Mouse (Mus musculus): ENCODE data around the gene Iqgap1. TPM values are rescaled to one million over a fixed set of nuclear protein-coding genes. Genes with fewer than 3 reads are reported as not detected.

Gene Iqgap1
- total RNA-seq, 2 experiments from 2014 or later = 16.8 to 18.8 TPM

DNA sequence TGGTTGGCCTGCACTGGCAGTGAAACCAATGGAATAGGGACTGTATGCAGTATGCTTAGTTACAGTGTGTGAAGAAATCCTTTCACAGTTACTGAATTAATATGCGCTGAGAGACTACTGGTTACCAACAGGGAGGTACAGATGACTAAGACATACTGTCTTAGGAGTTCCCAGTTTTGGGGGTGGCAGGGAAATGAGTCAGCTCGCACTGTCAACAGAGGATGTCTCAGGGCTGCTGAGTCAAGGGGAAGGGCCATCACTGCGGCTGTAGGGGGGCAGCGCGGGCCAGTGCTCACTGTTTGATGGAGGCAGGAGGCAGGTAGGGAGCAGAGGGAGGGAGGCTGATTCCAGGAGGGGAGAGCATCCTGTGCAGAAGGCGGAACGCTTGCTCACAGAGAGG lies 110.5 kb downstream of the Iqgap1 start:
- DNase-seq = no peak

DNA sequence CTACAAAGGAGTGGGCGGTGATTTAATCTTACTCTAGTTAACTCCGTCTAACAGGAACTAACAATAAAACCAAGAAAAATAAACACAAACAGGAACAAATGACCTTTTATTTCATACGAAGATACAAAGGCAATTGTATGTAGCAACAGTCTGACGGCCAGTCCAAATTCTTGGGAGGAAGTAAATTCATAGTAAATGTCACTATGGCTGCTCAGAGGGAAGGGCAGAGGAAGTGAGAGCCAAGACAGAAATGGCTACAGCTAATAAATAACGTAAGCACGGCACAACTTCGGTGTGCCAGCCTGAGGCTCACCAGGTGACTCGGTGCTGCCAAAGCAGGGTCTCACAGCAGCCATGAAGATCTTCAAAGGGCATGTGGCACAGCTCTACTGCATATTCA lies 114.3 kb downstream of the Iqgap1 start:
- DNase-seq = no peak

DNA sequence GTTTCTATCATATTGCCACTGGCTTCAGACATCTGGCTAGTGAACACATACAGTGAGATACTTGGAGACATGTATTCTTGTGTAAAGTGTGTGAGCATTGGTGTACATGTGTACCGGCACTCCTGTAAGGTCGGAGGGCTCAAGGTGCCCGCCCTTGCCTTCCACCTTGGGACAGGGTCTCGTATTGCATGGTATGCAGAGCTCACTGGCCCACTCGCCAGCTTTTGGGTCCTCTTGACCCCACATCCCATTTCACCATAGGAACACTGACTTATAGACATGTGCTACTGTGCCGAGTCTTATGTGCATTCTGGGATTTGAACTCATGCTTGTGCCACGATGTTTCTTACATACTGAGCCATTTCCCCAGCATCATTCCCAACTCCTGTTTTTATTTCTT lies 115.4 kb downstream of the Iqgap1 start:
- DNase-seq = no peak

DNA sequence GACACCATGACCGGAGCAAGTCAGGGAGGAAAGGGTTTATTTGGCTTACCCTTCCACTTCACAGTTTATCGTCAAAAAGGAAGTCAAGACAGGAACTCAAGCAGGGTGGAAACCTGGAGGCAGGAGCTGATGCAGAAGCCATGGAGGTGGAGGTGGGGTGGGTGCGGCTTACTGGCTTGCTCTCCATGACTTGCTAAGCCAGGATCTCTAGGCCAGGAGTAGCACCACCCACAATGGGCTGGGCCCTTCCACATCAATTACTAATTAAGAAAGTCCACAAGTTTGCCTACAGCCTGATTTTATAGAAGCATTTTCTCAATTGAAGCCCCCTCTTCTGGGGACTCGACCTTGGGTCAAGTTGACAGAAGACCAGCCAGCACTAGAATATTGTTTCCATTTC lies 121.7 kb downstream of the Iqgap1 start:
- no peak for DNase-seq

DNA sequence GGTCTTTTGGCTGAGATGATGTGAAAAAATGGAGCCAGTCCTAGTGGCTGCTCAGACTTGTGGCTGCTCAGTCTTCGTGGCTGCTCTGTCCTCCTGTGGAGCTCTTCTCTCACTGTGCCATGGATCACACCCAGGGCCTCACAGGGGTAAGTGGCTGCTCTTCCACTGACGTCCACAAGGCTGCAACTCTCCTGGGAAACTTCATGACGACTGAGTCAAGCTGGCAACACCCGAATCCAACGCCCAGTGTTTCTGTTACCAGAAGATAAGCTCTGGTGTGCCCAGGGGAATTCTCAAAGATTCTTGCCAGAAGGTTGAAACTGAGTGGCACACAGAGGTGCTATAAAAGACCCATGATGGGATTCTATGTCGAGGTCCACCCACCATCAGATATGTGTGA lies 123.3 kb downstream of the Iqgap1 start:
- DNase-seq = no peak

DNA sequence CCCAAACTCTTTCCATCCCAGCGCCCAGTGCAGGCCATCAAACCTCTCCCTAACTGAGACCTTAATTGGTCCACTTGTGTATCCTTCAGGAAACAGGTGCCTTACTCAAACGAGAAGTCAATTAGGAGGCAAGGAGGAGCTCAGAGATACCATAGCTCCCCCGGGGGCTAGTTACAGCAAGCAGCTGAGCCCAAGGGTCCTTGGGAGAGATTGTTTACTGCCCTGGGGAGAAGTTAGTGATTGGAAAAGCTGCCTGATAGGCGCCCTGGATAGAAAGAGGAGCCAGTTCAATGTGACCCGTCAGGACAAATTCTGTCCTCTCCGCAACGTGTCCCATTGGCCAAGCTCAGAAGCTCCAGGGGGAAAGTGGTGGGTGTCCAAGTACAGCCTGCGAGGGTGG lies 126.1 kb downstream of the Iqgap1 start:
- DNase-seq = no peak

DNA sequence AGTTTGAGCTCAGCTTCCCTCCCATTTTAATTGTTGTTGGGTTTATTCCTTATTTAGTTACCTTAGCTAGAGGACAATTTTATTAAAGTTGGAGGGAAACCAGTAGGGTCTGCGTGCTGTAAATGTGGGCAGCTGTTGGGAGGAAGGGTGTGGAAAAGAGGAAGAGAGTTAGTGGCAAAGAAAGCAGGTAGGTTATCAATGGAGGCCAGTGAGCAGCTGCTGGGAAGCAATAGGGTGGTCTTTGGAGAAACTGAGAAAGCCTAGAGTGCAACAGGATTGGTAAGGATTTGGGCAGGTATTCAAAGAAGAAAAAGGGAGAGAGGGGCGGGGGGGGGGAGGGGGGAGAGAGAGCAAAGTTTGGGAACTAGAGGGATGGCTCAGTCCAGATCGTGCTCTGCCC lies 126.8 kb downstream of the Iqgap1 start:
- no peak for DNase-seq

DNA sequence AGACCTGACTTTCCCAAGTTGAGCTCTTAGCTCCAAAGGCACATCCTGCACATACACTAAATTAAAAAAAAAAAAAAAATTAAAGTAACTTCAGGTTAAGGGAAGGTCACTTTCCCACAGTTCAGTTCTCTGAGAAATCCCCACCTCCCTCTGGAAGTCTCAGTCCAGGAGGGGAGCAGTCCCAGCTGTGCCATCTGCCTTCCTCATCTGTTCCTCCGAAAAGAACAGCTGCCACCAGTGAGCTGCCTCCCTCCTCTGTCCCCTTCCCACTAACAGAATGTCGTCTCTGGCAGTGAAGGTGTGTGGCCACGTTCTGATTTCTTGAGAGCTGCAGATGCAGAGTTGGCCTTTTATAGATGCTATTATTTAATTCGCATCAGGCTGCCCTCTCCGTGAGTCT lies 127.9 kb downstream of the Iqgap1 start:
- no peak for DNase-seq

DNA sequence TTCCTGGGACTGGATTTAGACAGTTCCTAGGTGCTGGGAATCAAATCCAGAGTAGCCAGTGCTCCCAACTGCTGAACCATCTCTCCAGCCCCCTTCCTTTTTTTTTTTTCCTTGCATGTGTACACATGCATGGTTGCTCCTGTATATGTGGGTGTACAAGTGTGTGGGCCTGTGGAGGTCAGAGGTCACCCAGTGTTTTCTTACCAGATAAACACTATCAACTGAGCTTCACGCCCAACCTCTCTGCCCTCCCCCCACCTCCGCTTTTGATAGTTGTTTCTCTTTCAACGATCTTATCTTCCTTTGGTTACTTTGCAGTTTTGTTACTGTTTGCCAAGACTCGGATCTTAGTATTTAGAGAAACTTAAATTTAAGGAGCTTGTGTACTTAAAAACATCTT lies 128.9 kb downstream of the Iqgap1 start:
- no peak for DNase-seq

DNA sequence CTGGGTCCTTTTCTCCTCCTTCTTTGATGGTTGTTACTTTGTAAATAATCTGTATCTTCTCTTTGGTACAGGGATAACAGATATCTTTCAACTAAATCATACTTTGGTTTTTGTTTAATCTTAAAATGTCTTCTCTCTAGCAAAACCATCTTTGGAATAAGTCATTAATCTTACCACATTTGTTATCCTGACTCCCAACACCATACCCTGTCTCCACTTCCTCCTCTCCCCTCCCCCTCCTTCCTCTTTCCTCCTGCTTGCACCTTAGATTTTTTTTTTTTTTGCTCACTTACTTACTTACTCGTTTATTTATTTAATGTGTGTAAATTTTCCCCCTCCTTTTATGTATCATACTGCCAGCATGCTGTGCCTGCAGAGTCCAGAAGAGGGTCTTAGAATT lies 129.4 kb downstream of the Iqgap1 start:
- no peak for DNase-seq

DNA sequence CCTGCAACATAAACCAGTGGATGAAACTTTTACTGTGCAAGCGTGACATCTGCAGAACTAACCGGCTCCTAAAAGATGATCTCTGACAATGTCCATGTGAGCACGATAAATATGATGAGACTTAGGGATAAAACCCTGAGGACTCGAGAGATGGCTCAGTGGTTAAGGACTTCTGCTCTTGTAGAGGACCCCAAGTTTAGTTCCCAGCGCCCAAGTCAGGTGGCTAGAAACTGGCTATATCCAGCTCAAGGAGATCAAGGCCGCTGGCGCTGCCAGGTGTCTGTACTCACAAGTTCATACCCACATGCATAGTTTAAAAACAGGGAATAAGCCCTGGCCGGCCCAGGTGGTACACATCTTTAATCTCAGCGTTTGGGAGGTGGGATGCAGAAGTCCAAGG lies 133.3 kb downstream of the Iqgap1 start:
- DNase-seq = no peak

DNA sequence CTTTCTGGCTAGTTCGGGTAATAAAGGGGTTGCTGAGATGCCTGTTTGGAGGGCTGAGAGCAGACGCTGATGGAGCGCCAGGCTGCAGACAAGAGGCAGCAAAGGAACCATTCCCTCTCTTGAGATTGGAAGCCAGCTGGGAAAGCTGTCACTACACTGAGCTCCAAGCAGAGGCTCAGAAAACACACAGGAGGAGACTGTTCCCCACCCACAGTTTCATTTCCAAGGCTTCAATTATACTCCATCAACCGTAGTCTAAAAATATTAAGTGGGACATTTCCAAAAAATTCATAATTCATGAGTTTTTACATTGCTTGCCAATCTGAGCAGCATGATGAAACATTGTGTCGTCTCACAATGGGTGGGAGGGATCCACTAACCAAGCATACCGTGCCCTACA lies 134.6 kb downstream of the Iqgap1 start:
- no peak for DNase-seq

DNA sequence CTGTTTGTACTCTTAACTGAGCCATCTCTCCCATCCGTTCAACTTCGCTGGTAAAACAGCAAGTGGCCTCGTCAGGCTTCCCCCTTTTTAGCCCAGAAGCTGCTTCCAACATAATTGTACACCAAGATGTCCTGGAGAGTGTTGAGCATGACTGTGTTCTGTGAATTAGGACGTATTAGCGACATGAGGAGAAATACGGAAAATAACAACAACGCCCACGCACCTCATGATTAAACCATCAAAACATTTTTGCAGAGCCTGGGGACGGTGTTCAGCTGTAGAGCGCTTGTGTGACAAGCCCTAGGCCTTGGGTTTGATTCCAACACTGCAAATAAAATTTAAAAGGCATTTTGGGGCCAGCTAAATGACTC lies 136.6 kb downstream of the Iqgap1 start:
- DNase-seq = no peak

DNA sequence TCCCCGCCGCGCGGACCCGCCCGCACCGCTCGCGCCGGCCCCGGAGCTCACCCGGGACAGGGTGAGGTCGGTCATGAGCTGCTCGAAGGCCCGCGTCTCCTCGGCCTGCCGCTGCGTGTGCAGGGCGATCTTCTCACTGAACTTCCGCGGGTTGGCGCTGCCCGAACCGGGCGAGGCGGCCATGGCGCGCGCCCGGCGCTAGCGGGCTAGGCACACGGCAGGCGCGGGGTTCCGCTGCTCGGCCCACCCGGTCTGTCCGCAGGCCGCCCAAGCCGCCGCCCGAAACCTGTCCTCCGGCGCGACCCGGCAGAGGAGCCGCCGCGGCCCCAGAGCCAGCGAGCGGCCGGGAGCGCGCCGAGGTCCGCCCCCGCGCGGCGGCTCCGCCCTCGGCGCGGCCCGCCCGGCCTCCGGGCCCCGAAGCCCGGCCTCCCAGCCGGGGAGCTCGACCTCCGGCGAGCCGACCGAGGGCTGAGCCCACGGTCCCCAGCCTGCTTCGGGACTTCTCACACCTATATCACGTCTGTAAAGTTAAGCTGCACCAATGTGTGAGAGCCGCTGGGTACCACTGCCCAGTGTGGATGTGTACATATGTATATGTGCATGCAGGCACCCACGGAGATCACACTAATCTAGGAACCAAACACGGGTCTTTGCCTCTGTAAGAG lies 137.1 kb downstream of the Iqgap1 start, which contains the start of gene Crtc3:
TSS of gene Crtc3 (minus strand) at position 322 of the 665 bp plus-strand sequence.
- DNase-seq = peak; percentile 75

DNA sequence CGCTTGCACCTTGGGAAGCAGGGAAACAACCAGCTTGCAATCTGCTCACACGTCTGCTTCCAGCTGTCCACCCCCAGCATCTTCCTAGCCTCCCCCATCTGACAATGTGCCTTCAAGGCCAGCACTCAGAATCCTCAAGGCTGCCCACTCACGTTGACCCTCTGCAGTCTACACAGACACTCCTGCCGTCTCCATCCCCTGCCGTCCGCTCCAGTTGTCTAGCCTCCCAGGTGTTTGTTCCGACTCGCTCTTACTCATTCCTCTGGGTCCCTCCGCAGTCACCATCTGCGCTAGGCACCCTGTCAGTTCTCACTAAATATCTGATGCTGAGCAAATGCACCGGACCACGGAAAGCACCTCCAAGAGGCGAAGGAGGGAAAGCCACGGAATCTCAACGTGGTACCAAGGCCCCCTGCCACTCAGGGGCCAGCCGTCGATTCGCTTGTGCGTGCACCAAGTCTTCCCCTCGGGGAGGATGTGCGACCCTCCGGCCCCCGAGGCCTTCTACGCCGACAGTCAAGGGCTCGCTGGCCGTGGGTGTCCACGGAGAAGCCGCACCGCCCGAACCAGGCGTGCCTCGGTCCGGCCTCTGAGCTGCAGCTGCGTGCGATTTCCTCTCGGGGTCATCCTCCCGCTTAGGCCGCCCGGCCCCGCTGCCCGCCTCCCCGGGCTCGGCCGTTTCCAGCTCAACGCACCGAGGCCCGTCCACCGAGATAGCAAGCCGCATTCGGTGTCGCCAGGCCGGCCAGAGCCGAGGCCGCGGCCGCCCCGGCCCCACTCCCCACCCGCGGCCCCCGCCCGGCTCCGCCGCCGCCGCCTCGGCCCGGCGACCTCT lies 137.8 kb downstream of the Iqgap1 start:
- peak; percentile 56 for DNase-seq

DNA sequence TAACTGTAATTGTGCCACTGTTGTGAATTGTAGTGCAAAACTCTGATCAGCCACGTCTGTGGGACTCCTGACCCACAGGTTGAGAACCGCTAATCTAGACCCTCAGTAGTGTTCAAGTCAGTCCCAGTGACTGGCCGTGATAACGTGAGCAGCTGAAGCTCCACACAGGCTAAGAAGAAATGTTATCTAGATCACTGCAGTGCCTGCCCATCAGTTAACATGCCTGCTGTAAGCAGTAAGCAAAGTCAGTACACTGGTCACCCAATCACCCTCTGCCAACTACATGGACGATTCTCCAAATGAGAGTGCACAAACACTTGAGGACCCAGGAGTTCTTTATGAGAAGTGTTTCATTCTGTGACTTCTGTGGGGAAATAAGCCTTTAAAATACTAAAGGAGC lies 140.1 kb downstream of the Iqgap1 start:
- no peak for DNase-seq

DNA sequence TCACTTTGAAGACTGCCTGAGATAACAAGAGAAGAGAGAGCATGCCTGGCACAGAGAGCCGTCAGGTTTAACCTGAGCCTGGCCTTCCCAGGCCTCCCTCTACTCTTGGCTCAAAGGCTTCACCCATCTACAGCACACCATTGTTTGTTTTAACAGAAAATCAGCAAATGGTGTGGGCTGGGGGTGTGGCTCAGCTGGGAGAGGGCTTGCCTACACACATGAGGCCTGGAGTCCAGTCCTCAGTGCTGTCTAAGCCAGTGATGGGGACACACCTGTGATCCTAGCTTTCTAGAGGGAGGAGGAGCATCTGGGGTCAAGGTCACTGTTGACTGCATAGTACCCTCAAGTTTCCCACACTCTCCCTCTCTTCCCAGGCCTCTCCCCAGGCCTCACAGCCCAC lies 143.1 kb downstream of the Iqgap1 start:
- no peak for DNase-seq

DNA sequence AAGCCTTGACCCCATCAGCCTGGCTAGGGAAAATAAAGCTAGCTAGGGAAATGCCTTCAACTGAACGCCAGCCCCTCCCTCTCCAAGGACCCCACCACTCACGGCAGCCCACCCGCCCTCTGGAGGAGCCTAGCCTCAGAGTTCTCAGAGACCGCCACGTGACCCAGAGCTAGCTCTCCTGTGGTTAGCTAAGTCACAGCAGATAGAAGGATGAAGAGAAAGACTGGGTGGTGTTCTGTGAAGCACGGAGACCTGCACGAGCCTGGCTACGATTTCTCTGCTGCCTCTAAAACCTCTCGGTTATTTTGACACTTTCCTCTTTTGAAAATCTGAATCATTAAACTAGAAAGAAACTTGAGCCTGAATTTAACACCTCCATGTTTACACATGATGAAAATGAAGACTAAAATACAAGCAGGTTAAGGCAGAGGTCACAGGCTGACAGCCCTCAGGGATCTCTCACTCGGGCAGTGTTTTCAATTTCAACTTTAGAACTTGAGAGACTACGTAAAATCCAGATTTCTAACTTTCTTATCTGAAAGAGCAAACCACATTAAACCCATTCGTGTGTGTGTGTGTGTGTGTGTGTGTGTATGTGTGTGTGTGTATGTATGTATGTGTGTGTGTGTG lies 145.4 kb downstream of the Iqgap1 start:
- no peak for DNase-seq

DNA sequence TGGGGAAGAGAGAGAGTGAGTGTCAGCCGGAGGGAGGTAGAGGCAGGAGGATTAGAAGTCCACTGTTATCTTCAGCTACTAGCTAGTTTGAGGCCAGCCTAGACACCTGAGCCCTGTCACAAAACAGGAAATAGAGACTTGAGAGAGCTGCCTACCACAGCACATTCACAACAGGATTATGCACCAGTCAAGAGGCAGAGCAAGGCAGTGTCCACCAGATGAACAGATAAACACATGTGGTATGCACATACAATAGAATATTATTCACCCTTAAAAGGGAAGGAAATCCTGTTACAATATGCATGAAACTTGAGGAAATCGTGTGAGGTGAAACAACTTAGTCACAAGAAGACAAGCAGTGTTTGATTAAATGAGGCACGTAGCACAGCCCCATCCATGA lies 153.5 kb downstream of the Iqgap1 start:
- DNase-seq = no peak

DNA sequence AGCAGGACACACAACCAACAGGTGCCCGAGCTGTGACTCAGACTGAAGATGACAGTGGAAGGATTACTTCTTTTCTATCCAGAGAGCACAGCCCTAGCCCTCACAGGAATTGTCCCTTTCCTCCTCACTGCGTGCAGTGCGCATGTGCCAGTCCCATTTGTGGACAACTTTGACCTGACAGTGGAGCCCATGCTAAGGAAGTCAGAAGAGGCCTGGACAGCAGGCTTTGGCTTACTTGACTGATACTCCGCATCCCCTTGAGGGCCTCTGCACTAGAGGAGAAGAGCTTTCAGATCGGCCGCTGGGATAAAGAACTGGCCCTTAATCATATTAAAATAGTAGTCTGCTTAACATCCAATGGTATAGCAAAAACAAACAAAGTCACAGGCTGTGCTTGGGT lies 154.9 kb downstream of the Iqgap1 start:
- no peak for DNase-seq

DNA sequence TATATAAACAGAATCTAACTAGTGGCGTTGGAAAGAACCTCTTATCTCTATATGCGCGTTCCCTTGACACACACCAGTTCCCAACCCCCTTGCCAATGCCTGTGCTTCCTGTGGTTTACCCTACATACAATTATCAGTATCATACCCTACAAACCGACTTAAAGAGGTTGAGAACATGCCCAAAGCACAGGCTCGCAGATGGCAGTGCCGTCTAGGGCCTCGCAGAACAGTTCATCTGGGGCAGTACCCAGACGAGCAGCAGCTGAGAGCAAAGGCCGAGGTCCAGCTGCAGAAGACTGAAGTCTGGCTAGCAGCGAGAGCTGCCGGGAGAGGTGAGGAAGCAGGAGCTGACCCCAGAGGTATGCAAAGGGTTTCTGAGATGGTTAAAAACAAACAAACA lies 158.6 kb downstream of the Iqgap1 start:
- DNase-seq = no peak

DNA sequence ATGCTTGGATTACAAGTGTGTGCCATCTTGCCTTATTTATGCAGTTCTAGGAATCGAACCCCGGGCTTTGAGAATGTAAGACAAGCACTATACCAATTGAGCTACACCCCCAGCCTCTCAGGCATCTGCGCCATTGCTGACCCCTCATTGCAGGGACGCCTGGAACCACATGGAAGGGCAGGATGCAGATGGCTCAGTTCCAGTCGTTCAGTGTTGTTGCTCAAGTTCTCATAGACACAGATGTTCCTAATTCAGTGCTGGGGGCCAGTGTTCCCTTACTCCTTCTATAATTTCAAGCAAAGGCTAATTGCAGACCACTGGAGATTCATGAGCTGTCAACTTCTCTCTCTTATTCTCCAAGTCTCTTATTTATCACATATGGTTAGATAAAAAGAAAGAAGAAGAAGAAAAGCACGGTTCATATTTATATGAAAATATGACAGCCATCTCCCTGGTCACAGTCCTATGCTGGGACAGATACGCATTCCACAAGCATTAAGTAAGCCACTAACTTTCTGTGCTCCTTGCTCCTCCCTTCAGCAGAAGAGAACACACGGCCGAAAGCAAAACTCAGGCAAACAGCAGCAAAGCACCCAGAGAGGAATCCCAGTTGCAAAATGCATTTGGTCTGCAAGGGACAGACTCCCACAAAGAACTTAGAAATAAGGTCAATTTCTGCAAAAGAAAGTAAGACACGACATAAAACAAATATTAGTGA lies 159.4 kb downstream of the Iqgap1 start:
- no peak for DNase-seq
